Mouse (Mus musculus): ENCODE results near the gene Gm10375. TPM values are rescaled to one million over a fixed set of nuclear protein-coding genes. Genes with fewer than 3 reads are reported as not detected.
"Not testable (repeated sequence)": the region's sequence is repeated elsewhere in the genome, so short reads cannot be mapped to it uniquely, and the experiment has no call there.

Gm10375 gene
- not detected for total RNA-seq (2021)

DNA sequence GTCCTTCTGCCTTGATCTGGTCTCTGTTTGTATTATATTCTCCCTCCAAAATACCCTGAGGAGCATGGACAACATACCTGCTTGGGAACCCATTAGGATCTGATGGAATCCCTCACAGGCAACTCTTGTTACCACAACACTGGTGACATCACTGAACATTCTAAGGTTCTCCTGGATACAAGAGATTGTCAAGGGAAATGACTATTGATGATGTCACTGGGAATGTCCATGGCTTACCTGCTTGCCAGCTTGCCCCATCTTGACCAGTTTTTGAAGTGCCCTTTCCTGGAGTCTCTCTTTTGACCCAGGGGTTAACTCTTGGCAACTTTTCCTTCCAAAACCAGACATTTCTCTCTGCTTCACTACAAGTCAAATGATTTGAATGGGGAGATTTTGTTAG is at the start of gene Gm10375:
Gene Gm10375, minus strand, starts transcription at position 101 of the 400 bp plus-strand sequence.
- DNase-seq (ENCODE audit: extremely low spot score in 1 of 2, low spot score in 2 of 2); intact Hi-C loops (cut with DNase I): not testable (repeated sequence)

DNA sequence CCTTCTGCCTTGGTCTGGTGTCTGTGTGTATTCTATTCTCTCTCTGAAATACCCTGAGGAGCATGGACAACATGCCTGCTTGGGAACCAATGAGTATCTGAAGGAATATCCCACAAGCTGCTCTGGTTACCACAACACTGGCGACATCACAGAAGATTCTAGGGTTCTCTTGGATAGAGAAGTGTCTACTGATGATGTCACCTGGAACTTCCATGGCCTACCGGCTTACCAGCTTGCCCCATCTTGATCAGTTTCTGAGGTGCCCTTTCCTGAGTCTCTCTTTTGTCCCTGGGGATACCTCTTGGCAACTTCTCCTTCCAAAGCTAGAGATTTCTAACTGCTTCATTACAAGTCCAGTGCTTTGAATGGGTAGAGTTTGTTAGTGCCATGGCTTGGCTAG is 28.8 kb downstream of the Gm10375 start, which contains the start of gene Gm17654:
Gene Gm17654, minus strand, starts transcription at position 101 of the 400 bp plus-strand sequence.
- DNase-seq (ENCODE audit: extremely low spot score in 1 of 2, low spot score in 2 of 2); intact Hi-C loops (cut with DNase I): not testable (repeated sequence)

DNA sequence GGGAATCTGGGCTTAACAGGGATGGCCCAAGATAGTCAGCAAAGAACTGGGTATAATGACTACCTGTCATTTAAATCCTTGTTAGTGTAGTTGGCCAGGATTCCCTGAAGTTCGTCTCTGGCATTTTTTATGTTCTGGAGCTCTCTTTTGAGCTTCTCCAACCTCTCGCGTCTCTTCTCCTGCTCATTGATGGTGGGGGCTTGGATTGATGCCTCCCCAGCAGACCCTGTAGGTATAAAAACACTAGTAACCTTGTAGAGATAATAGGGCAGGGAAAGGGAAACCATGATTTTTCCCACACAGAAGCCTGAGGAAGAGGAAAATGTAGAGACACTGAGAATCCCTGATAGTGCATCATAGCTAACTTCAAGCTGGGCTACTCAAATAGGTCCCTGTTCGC is 29.8 kb downstream of the Gm10375 start:
- intact Hi-C loops (cut with DNase I); DNase-seq (ENCODE audit: extremely low spot score in 1 of 2, low spot score in 2 of 2): not testable (repeated sequence)

Other genes with a start within 250 kb of the Gm10375 start
- gene Gm8138, start 191.7 kb downstream of the Gm10375 start, total RNA-seq (2021), result not detected
- under 1 TPM in 1 of 2 experiments, not detected in 1; 0.64 TPM for gene Gm5799, start 64.4 kb downstream of the Gm10375 start, total RNA-seq (2021)
- not detected for gene Gm17654, start 28.9 kb downstream of the Gm10375 start, total RNA-seq (2021)
- gene Gm8165, start 69.2 kb upstream of the Gm10375 start, total RNA-seq (2021), result not detected
- 1 to 10 TPM; 1.7 to 2.4 TPM for gene Gm7324, start 89.8 kb upstream of the Gm10375 start, total RNA-seq (2021)
- not detected for gene Gm16506, start 119.5 kb upstream of the Gm10375 start, total RNA-seq (2021)
- not detected for gene Gm6526, start 139.9 kb upstream of the Gm10375 start, total RNA-seq (2021)
- gene Gm8180, start 176.7 kb upstream of the Gm10375 start, total RNA-seq (2021), result not detected

Measured in left cerebral cortex, postnatal 10 days (tissue).